Mouse (Mus musculus): Measurements from ENCODE around the gene Smyd1.

GRCm38 (mm10) chr6:71180596-71180995, 141.4 kb downstream of the Smyd1 start:
- no peak for TF ChIP-seq ZC3H11A (IDR thresholded peaks at IDR 0.05; ENCODE audit: borderline replicate concordance, low read depth, low read length)
- no peak for TF ChIP-seq HCFC1 (IDR thresholded peaks at IDR 0.05; ENCODE audit: borderline replicate concordance, insufficient read depth, low read length)
- TF ChIP-seq MAFK (IDR thresholded peaks at IDR 0.05; ENCODE audit: insufficient read depth, low read depth, low read length): no peak

Data from ES-E14 (cell line).